Mouse (Mus musculus): ENCODE results near the gene Olfr1347.

- TF ChIP-seq POLR2A (IDR thresholded peaks at IDR 0.05; ENCODE audit: control insufficient read depth, low read depth, low read length) = no peak
- no peak for TF ChIP-seq CTCF (IDR thresholded peaks at IDR 0.05; ENCODE audit: control insufficient read depth, insufficient read depth, insufficient replicate concordance, low read depth, low read length)
Observed at GRCm38 (mm10) chr7:6521666-6522065, 22.1 kb upstream of the Olfr1347 start.

Data from testis, adult 2 months (tissue).